Mouse (Mus musculus): Measurements from ENCODE around the gene Rai14.
"Not testable (repeated sequence)": the region's sequence is repeated elsewhere in the genome, so short reads cannot be mapped to it uniquely, and the experiment has no call there.

Rai14 gene

GRCm38 (mm10) chr15:10535969-10536368 lies 178.5 kb downstream of the Rai14 start:
- no peak for DNase-seq (ENCODE audit: low read depth, low spot score)

GRCm38 (mm10) chr15:10534591-10534990 lies 179.8 kb downstream of the Rai14 start:
- DNase-seq (ENCODE audit: low read depth, low spot score): no peak

- DNase-seq (ENCODE audit: low read depth, low spot score): not testable (repeated sequence)
Measured at GRCm38 (mm10) chr15:10533361-10533760, 181.1 kb downstream of the Rai14 start.

- DNase-seq (ENCODE audit: low read depth, low spot score): no peak
Measured at GRCm38 (mm10) chr15:10531352-10531751, 183.1 kb downstream of the Rai14 start.

GRCm38 (mm10) chr15:10525896-10526295 lies 188.5 kb downstream of the Rai14 start:
- DNase-seq (ENCODE audit: low read depth, low spot score): no peak

Data from skeletal muscle tissue, adult 2 months (tissue).